Mouse (Mus musculus): ENCODE data around the gene Rasd2. TPM values are rescaled to one million over a fixed set of nuclear protein-coding genes. Genes with fewer than 3 reads are reported as not detected.

Gene Rasd2
- not detected for polyA plus RNA-seq (2012; fragmentation: generic; extraction: Trizol)

DNA sequence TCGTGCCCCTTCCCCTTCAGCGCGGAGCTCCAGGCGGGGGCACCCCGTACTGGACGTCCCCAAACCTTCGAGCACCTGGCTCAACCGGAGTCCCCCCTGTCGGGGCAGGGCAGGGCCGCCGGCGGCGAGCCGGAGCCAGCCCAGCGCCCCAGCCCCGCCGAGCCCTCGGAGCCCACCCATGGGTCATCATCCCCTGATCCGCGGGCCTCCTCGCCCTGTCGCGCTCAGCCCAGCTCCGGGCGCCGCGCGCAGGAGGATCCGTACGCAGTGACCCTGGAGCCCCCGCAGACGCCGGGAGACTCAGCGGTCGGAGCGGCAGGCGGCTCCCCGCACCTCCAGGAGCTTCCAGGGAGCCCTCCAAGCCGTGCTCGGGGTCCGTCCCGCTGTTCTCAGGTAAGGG lies at the start of gene Rasd2:
Gene Rasd2 (plus strand): TSS at position 259 of the 400 bp plus-strand sequence.
- Histone ChIP-seq H3K36me3 (ENCODE audit: control insufficient read depth, insufficient read depth) (no peaks in the 10 kb centered on the region), H3K4me3 (no peak within 1 kb of the TSS), H3K4me2 (ENCODE audit: low read depth) (no peak within 1 kb of the TSS), H3K27me3 (ENCODE audit: control insufficient read depth, insufficient read depth, insufficient read length) (peaks cover 32% of the 10 kb centered on the region), H3K79me2 (ENCODE audit: control insufficient read depth, insufficient read depth) (no peaks in the 10 kb centered on the region), H3ac (ENCODE audit: control insufficient read depth, insufficient read length) (no peak within 1 kb of the TSS)
- TF ChIP-seq MYOD1 (IDR thresholded peaks at IDR 0.05; ENCODE audit: control insufficient read depth in 1 of 3, insufficient read length in 2 of 3, low read depth in 2 of 3) (no peak), TCF12 (IDR thresholded peaks at IDR 0.05; ENCODE audit: insufficient read depth, poor library complexity, severe bottlenecking) (no peak), MYOG (IDR thresholded peaks at IDR 0.05; ENCODE audit: control insufficient read depth in 1 of 3, insufficient read depth in 1 of 3, insufficient read length in 2 of 3, low read depth in 2 of 3) (no peak), USF1 (IDR thresholded peaks at IDR 0.05; ENCODE audit: low read depth) (no peak), MAX (IDR thresholded peaks at IDR 0.05; ENCODE audit: low read depth) (no peak), TCF3 (IDR thresholded peaks at IDR 0.05; ENCODE audit: insufficient read length, low read depth) (no peak), CEBPB (IDR thresholded peaks at IDR 0.05; ENCODE audit: insufficient read depth, poor library complexity, severe bottlenecking) (no peak), POLR2AphosphoS2 (IDR thresholded peaks at IDR 0.05; ENCODE audit: insufficient read length, low read depth) (no peak)

- H3K4me2 ChIP-seq (ENCODE audit: low read depth), result no peak overlapping the region
- no peaks in the 10 kb centered on the region for H3K27me3 ChIP-seq (ENCODE audit: control insufficient read depth, insufficient read depth, insufficient read length)
- H3K36me3 ChIP-seq (ENCODE audit: control insufficient read depth, insufficient read depth), result no peaks in the 10 kb centered on the region
- H3ac ChIP-seq (ENCODE audit: control insufficient read depth, insufficient read length), result no peak overlapping the region
- TF ChIP-seq TCF3 (IDR thresholded peaks at IDR 0.05; ENCODE audit: insufficient read length, low read depth) (no peak), TCF12 (IDR thresholded peaks at IDR 0.05; ENCODE audit: insufficient read depth, poor library complexity, severe bottlenecking) (no peak), E2F4 (IDR thresholded peaks at IDR 0.05; ENCODE audit: insufficient read depth) (no peak), POLR2A (IDR thresholded peaks at IDR 0.05; ENCODE audit: insufficient read length, low read depth) (no peak), USF1 (IDR thresholded peaks at IDR 0.05; ENCODE audit: low read depth) (no peak), MYOD1 (IDR thresholded peaks at IDR 0.05; ENCODE audit: control insufficient read depth in 1 of 3, insufficient read length in 2 of 3, low read depth in 2 of 3) (no peak), POLR2AphosphoS2 (IDR thresholded peaks at IDR 0.05; ENCODE audit: insufficient read length, low read depth) (no peak)
- H3K79me2 ChIP-seq (ENCODE audit: control insufficient read depth, insufficient read depth), result no peaks in the 10 kb centered on the region
- no peak overlapping the region for H3K4me3 ChIP-seq
Measured at GRCm38 (mm10) chr8:75169363-75169762, 44.4 kb upstream of the Rasd2 start.

DNA sequence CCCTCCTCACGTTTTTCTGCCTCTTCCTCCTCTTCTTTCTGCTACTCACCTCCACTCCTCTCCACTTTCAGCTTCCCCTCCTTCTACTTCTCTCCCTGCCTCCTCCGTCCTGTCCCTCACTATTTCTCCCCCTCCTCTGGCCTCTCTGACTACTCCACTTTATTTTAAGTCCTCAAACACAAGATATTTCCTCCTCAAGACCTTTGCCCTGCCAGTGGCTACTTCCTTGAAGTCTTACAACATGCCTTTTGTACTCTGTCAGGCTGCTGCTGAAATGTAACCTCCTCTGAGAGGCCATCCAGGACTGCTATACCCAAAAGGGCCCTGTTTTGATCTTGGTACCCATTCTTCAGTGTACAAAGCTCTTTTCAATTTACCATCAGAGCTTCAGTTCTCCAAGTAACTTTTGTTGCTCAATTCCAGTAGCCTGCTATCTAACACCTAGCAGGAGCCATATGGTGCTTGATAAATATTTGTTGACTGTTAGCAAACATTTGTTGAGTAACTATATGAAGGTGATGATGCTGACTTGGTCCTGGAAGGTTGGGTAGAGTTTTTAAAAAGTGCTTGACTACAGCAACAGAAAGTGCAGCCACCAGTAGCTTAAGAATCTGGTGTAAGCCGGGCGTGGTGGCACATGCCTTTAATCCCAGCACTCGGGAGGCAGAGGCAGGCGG lies 41.6 kb upstream of the Rasd2 start:
- H3K79me2 ChIP-seq (ENCODE audit: control insufficient read depth, insufficient read depth), result no peaks in the 10 kb centered on the region
- no peaks in the 10 kb centered on the region for H3K36me3 ChIP-seq (ENCODE audit: control insufficient read depth, insufficient read depth)
- TF ChIP-seq MAX (IDR thresholded peaks at IDR 0.05; ENCODE audit: low read depth) (no peak), TCF3 (IDR thresholded peaks at IDR 0.05; ENCODE audit: insufficient read length, low read depth) (no peak), SRF (IDR thresholded peaks at IDR 0.05; ENCODE audit: control insufficient read depth, insufficient read length, low read depth) (no peak), REST (IDR thresholded peaks at IDR 0.05; ENCODE audit: insufficient read depth, insufficient read length) (no peak), MYOD1 (IDR thresholded peaks at IDR 0.05; ENCODE audit: control insufficient read depth in 1 of 3, insufficient read length in 2 of 3, low read depth in 2 of 3) (no peak), CEBPB (IDR thresholded peaks at IDR 0.05; ENCODE audit: insufficient read depth, poor library complexity, severe bottlenecking) (no peak), TCF12 (IDR thresholded peaks at IDR 0.05; ENCODE audit: insufficient read depth, poor library complexity, severe bottlenecking) (no peak), POLR2A (IDR thresholded peaks at IDR 0.05; ENCODE audit: insufficient read length, low read depth) (no peak), E2F4 (IDR thresholded peaks at IDR 0.05; ENCODE audit: insufficient read depth) (no peak), USF1 (IDR thresholded peaks at IDR 0.05; ENCODE audit: low read depth) (no peak), POLR2AphosphoS2 (IDR thresholded peaks at IDR 0.05; ENCODE audit: insufficient read length, low read depth) (no peak), MYOG (IDR thresholded peaks at IDR 0.05; ENCODE audit: control insufficient read depth in 1 of 3, insufficient read depth in 1 of 3, insufficient read length in 2 of 3, low read depth in 2 of 3) (no peak)
- H3K4me3 ChIP-seq, result no peak overlapping the region
- H3K27me3 ChIP-seq (ENCODE audit: control insufficient read depth, insufficient read depth, insufficient read length), result no peaks in the 10 kb centered on the region
- no peak overlapping the region for H3ac ChIP-seq (ENCODE audit: control insufficient read depth, insufficient read length)
- H3K4me2 ChIP-seq (ENCODE audit: low read depth), result no peak overlapping the region

DNA sequence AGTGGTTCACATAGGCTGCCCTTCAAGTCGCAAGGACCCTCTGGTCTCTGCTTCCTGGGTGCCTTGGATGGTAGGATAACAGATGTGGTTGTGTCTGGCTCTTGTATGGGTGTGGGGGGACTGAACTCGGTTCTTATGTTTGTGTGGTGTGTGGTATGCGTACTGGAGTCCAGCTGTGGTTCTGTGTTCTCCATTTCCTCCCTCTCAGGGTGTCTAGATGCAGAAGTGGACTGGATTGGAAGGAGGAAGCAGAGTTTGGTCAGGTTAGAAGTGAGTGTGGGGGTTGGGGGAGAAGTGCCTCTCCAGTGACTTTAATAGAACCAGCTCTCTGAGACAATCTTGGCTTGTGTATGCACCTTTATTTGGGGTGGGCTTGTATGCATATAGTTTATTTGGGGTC lies 20.7 kb upstream of the Rasd2 start:
- H3K4me3 ChIP-seq, result no peak overlapping the region
- TF ChIP-seq REST (IDR thresholded peaks at IDR 0.05; ENCODE audit: insufficient read depth, insufficient read length) (no peak), MAX (IDR thresholded peaks at IDR 0.05; ENCODE audit: low read depth) (no peak), SRF (IDR thresholded peaks at IDR 0.05; ENCODE audit: control insufficient read depth, insufficient read length, low read depth) (no peak), MYOG (IDR thresholded peaks at IDR 0.05; ENCODE audit: control insufficient read depth in 1 of 3, insufficient read depth in 1 of 3, insufficient read length in 2 of 3, low read depth in 2 of 3) (no peak), CEBPB (IDR thresholded peaks at IDR 0.05; ENCODE audit: insufficient read depth, poor library complexity, severe bottlenecking) (no peak), POLR2AphosphoS2 (IDR thresholded peaks at IDR 0.05; ENCODE audit: insufficient read length, low read depth) (no peak), E2F4 (IDR thresholded peaks at IDR 0.05; ENCODE audit: insufficient read depth) (no peak), TCF12 (IDR thresholded peaks at IDR 0.05; ENCODE audit: insufficient read depth, poor library complexity, severe bottlenecking) (no peak), USF1 (IDR thresholded peaks at IDR 0.05; ENCODE audit: low read depth) (no peak), TCF3 (IDR thresholded peaks at IDR 0.05; ENCODE audit: insufficient read length, low read depth) (no peak)
- H3K36me3 ChIP-seq (ENCODE audit: control insufficient read depth, insufficient read depth), result no peaks in the 10 kb centered on the region
- H3K27me3 ChIP-seq (ENCODE audit: control insufficient read depth, insufficient read depth, insufficient read length), result peaks cover 11% of the 10 kb centered on the region
- H3K4me2 ChIP-seq (ENCODE audit: low read depth), result no peak overlapping the region
- no peak overlapping the region for H3ac ChIP-seq (ENCODE audit: control insufficient read depth, insufficient read length)
- no peaks in the 10 kb centered on the region for H3K79me2 ChIP-seq (ENCODE audit: control insufficient read depth, insufficient read depth)
